Mouse (Mus musculus) cerebral cortex, adult 2 months (tissue): ENCODE data around the gene Trp53.

Source experiments
- WGBS: fragments of 180-500 bp; shearing (Covaris S2); methylation state at CpG from one replicate; pipeline ENCODE4 v1.1.7; 2018; 5-methylcytosine and 5-hydroxymethylcytosine counted together

Trp53 gene

DNA sequence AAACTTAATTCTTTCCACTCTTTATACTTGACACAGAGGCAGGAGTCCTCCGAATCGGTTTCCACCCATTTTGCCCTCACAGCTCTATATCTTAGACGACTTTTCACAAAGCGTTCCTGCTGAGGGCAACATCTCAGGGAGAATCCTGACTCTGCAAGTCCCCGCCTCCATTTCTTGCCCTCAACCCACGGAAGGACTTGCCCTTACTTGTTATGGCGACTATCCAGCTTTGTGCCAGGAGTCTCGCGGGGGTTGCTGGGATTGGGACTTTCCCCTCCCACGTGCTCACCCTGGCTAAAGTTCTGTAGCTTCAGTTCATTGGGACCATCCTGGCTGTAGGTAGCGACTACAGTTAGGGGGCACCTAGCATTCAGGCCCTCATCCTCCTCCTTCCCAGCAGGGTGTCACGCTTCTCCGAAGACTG, at the start of gene Trp53, which contains the start of gene Wrap53:
Gene Trp53, plus strand, starts transcription at position 269 of the 424 bp plus-strand sequence.
Gene Wrap53, minus strand, starts transcription at position 165 of the 424 bp plus-strand sequence.
- WGBS, result 0% methylated on average over 13 of the region's 13 CpGs

DNA sequence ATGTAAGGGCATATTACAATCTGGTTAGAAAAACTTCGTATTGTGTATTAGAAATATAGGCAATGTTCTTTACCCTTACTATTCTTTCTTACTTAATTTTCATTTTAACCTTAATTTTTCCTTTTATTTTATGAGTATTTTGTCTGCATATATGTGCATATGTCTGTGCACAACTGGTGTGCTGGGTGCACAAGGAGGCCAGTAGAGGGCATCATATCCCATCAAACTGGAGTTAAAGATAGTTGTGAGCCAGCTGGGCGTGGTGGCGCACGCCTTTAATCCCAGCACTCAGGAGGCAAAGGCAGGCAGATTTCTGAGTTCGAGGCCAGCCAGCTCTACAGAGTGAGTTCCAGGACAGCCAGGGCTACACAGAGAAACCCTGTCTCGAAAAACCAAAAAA, 49.4 kb upstream of the Trp53 start:
- 89% methylated on average over 6 of the region's 6 CpGs for WGBS

DNA sequence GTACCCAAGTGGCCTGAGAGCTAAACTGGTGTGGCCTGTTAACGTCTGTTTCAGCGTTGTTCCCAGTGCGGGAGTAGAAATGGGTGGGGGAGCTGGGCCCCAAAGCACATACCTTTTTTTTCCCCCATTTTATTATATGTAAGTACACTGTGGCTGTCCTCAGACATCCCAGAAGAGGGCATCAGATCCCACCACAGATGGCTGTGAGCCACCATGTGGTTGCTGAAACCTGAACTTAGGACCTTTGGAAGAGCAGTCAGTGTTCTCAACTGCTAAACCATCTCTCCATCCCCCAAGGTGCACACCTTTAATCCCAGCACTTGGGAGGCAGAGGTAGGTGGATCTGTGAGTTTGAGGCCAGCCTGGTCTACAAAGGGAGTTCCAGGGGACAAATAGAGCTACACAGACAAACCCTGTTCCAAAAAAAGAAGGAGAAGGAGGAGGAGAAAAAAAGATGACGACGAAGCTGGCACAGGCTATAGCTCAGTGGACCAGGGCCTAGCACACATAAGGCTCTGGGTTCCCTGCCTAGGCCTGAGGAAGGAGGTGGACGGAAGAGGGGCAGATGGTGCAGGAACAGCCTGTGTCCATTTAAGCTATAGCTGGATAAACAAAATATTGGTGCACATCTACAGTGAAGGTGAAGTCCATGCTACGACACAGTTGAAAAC, 47.5 kb upstream of the Trp53 start:
- 69% methylated on average over 7 of the region's 7 CpGs for WGBS

DNA sequence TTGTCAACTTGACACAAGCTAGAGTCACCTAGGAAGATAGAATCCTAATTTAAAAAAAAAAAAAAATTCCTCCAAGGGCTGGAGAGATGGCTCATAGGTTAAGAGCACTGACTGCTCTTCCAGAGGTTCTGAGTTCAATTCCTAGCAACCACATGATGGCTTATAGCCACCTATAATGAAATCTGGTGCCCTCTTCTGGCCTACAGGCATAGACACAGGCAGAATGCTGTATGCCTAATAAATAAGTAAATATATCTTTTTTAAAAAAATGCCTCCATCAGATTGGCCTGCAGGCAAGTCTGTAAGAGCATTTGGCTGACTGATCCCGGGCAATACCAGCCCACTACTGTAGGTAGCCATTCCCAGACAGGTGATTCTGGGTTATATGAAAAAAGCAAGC, 45.2 kb upstream of the Trp53 start:
- WGBS, result 82% methylated on average over 1 of the region's 1 CpGs

DNA sequence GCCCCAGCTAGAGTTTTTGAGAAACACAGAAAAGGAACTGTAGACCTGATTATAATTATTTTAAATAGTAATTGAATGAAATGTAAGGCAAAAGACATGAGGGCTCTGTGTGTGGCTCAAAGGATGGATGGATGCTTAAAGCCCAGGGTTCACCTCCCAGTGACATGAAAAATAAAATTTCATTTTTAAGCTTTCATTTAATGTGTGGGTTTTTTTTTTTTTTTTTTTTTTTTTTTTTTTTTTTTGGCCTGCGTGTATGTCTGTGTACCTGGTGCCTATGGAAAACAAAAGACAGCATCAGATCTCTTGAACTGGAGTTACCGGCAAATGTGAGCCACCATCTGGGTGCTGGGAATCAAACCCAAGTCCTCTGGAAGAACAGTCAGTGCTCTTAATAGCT, 39.5 kb upstream of the Trp53 start:
- WGBS, result 90% methylated on average over 2 of the region's 2 CpGs

DNA sequence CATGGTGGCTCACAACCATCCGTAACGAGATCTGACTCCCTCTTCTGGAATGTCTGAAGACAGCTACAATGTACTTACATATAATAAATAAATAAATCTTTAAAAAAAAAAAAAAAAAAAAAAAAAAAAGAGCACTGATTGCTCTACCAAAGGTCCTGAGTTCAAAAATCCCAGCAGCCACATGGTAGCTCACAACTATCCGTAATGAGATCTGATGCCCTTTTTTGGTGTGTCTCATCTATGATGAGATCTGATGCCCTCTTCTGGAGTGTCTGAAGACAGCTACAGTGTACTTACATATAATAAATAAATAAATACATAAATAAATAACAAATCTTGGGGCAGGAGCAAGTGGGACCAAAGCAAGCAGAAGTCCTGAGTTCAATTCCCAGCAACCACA, 38.4 kb upstream of the Trp53 start:
- 44% methylated on average over 1 of the region's 3 CpGs for WGBS

DNA sequence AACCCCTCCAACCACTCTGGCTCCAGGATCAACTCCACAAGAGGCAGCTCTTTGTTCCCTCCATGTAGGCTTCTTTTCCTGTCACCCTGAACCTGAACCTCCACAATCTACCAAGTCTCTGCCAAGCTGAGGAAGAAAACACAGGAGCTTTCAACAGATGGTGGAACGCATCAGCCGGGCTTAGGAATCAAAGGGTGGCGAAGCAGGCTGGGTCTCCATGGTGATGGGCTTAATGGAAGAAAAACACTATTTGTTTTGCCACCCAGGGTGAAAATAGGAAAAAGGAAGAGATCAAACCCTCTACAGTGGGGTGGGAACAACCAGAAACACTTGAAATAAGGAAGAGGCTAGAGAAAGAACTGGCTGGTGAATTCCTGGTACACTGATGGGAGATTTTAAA, 36.6 kb upstream of the Trp53 start:
- 39% methylated on average over 3 of the region's 3 CpGs for WGBS

DNA sequence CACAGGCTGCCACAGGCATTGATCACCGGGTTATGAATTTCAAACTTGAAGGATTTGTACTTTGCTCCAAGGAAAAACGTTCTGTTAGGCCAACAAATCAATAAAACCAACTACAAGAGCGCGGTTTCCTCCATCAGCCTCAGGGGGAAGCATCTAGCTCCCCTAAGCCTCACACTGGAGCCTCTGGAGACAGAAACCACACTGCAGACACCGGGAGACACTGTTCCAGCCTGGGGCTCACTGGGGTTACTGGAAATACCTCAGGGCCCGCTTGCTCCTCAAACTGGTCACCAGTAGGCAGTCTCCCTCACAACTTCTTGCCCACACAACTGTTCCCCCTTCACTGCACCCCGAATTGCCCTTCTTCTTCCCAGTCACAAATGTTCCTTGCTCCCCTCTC, 34.2 kb upstream of the Trp53 start:
- WGBS, result 34% methylated on average over 7 of the region's 7 CpGs

DNA sequence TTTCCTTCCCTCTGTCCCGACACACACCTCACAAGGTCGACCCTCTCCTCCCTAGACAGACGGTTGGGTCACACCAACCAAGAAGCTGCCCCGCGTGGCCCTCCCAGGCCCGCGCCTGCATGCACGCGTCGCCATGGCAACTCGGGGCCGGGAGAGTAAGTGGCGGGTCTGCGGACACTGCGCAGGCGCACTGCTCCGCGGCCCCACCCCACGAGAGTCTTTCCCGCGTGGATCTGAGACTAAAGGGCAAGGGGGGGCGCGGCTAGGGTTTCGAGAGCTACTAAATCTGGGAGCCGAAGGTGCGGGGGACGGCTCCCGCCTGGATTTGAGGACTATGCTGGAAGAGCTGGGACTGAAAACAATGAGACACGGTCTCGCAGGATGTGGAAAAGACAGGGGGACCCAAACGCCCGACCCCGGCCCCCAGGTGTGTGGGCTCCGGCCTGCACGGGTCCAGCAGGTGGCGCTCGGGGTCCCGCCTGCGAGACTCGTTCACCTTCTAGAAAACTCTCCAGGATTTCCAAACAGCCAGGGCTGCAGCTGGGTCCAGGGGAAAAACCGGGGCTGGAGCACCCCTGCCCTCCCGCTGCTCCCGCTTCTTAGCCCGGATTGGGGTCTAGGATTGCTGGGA, 33.6 kb upstream of the Trp53 start:
- under 1% methylated on average over 44 of the region's 44 CpGs for WGBS

DNA sequence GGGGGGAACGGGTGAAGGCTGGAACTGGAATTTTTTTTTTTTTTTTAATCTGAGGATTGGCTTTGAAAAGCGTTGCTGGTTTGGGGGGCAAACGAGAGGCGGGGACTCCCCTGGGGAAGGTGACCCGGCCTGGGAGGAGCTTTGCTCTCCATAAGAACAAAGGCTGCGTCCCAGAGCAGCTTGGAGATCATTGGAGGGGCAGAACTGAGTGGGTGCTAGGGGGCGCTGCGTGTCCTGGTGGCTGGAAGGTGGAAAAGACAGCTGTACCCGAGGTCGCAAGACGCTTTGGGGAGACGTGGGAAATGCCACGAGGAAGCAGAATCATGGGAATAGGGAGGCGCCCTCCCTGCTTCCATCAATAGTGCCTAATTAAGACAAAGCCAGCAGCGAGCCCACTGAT, 33.1 kb upstream of the Trp53 start:
- 2% methylated on average over 15 of the region's 15 CpGs for WGBS

DNA sequence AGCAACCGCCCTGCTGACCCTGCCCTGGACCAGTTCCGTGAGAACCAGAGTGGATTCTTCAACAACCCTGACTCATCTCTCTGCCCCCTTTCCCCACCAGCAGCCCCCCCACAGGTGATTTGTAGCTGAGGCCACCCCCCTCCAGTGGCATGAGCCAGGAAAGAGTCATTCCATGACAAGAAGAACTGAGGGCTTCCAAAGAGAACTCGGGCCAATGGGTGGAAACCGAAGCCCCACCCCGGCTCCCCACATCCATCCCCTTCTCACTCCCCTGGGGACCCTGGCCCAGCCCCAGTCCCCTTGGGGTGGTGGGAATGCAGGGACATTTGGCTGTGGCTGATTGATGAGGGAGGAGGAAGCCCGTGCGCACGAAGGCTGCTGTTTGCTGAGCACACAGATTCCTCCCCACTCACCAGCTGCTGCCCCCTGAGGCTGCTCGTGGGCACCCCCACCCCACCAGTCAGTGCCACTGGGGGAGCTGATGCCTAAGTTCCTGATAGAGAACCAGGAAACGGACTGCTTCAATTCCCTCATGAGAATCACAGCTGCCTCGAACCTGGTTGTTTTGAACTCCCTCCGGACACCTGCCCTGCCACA, 31.0 kb upstream of the Trp53 start, which contains the start of gene Dnah2:
Gene Dnah2, minus strand, starts transcription at position 51 of the 597 bp plus-strand sequence.
- 49% methylated on average over 12 of the region's 12 CpGs for WGBS

DNA sequence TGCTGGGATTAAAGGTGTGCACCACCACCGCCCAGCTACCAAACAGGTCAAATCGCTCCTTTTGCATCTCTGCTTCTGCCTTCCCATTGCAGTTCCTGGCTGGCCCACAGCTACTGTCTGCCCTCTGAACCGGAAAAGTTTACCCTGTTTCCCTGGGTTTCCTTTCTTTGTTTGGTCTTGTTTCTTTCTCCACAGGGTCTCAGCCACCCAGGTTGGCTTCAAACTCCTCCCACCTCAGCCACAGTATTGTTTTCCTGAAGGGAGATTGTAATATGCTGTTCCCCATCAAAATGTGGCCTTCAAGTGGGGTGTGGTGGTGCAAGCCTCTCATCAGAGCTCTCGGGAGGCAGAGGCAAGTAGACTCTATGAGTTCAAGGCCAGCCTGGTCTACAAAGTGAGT, 28.8 kb upstream of the Trp53 start:
- 77% methylated on average over 4 of the region's 4 CpGs for WGBS

DNA sequence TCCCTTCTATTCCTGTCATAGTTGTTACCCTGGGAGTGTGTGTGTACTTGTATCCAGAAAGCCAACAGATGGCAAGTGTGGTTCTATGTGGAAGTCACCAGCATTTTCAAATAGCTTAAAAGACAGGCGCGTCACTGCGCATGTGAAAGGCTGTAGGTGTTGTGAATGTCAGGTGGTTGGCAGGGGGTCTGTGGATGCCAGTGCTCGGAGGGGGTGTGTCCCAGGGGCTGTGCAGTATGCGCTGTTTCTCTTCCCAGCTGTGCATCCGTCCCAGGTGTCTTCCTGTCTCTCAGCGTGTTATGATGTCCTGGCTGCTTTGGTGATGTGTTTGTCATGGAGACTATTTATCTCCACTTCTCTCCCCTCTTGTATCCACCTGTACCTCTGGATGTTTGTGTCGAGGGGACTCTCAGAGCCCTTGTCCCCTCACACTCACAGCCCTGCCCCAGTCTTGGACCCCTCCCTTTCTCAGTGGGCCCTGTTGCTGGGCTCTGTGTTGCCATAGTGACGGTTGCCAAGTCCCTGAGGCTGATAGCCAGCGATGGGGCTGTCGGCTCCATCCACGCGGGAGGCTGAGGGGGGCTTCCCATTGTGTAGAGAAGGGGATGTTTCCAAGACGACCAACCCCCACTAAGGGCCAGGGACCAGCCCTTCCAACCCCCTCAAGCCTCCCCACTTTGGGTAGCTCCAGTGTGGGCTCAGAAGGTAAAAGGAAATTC, 27.4 kb upstream of the Trp53 start:
- 14% methylated on average over 14 of the region's 14 CpGs for WGBS

DNA sequence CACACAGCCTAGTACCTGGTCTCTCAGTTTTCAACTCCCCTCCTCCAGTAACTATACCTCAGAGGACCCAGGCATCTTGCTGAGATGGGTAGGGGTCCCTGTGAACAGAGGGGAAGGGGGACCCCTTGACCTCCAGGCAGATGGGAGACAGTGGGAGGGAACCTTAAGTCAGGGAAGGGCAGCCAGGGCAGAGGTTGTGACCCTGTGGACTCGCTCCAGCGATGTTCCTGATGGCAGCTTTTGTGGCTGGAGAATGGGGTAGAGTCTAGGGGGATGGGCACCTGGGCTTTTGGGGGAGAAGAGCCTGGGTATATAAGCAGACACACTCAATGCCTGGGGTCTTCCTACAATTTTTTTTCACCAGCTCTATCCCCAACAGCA, 26.8 kb upstream of the Trp53 start:
- 20% methylated on average over 2 of the region's 2 CpGs for WGBS

DNA sequence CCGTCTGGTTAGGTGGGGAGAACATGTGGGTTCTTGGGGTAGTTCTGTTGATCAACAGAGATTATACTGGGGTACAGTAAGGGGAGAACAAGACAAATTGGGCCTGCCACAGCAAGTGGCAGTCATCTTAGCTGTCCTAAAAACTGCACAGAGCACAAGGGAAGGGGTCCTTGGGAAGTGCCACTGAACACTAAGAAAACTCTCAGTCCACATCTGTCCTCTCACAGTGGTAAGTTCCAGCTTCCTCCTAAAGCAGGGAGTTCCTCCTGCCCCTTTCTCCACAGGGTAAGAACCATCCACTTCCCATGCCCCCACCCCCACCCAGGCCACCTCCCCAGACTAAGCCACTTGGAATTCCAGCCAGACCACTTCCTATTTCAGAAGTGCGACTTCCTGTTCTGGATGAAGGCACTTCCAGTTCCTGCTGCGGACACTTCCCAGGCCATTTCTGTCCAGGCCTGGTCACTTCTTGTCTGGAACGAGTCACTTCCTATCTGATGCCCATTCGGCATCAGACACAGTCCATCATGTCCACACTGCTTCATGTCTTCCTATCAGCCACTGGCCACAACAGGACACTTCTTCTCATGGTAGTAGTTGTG, 25.5 kb upstream of the Trp53 start:
- 82% methylated on average over 5 of the region's 5 CpGs for WGBS

DNA sequence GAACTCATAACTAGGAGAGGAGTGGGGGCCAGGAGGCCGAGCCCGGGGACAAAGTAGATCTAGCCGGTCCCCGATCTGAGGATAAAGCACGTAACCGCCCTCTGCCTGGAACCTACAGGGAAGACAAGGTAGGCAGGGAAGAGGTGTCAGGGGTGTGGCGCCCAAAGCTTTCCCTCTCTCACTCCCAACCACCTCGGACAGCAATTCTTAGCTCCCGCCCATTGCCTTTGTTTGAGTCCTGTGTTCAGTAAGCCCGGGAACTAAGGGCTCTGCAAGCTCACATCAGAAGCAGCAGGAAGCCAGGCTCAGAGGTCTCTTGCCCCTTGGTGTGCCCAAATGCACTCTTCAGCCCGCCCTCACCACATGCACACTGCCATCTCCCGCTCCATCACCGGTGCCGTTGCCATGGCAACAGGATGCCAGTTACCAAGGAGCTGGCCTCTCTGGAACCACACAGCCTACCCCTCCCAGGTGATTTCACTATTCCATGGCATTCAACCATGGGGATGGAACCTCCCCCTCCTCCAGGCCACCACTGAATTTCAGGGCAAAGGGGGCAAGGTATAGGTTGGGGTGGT, 22.7 kb upstream of the Trp53 start:
- WGBS, result 36% methylated on average over 14 of the region's 14 CpGs

DNA sequence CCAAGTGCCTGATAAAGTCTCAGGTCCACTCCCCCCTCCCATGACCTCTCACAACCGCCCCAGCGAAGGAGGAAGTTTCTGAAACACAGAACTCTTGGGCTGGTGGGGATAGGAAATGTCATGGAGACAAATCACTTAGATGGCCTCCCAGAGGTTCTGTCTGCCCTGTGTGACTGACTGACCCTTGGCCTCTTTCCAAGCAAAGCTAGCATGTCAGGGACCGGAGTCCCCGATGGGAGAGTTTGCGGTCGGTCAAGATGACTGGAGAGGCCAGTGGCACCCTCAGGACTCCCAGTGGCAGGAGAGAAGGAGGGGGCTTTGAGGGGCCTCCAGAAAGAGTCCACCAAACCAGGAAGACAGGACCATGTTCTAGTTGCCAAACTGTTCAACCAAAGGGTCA, 21.4 kb upstream of the Trp53 start:
- WGBS, result 53% methylated on average over 6 of the region's 6 CpGs

DNA sequence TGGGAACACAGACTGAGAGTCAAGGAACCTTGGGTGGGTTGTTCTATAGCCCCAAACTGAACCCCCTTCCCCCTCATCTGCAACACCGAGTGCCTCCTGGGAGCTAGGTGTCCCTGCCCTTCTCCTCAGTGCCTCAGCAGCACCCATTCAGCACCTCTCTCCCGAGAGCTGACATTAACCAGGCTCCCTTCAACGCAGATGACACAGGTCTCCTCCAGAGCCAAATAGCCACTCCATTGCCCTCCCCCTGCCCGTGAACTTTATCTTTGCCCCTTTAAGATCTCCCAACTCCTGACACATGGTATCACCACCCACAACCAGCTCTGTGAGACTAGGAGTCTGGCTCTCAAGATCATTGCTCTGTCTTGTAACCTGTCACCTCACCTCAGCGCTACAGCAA, 21.0 kb upstream of the Trp53 start:
- 33% methylated on average over 5 of the region's 5 CpGs for WGBS

DNA sequence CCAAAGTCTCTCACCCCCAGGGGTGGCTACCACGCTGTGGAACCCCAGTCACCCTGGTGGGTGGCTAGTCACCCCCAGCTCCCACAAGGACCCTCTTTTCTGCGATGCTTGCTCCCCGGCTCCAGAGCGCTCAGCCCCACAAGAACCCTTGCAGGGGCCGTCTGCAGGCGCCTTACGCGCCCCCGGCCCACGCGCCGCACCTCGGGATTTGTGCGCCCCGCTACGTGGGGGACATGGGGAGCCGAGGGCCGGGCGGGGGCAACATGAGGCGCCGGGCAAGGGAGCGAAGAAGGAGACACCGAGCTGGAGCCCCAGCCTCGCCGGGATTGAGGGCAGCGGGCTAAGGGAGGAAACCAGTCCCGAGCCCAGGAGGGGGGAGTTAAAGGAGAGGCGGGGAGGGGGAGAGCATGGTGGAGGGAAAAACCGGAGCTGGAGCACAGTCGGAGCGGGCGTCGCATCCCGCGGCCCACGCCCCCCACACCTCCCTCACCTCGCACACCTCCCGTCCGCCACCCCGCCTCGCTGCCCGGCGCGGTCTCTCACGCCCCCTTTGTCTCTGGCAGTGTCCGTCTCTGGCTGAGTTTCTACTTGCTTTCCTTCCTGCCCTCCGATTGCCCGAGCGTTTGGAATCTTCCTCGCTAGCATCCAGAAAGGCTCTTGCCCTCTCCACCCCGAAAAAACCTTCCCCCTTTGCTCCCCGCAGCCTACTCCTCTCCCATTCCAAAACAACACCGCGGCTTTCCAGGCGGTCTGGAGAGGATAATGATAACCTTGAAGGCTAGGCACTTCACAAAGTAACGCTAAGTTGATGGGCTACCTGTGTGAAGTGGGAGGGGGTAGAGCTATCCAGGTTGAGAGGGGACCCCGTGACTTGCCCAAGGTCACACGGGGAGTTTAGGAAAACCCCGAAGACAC, 20.1 kb upstream of the Trp53 start, which contains the start of gene Efnb3:
Gene Efnb3, minus strand, starts transcription at position 355 of the 915 bp plus-strand sequence.
- 3% methylated on average over 59 of the region's 59 CpGs for WGBS
